Mouse (Mus musculus) ES-E14 (cell line): ENCODE measurements around the gene Atp1a1. TPM values are rescaled to one million over a fixed set of nuclear protein-coding genes. Genes with fewer than 3 reads are reported as not detected.

Experiments
- DNase-seq: peaks from one replicate; pipeline ENCODE4 v3.0.0-alpha.2; 2013; ENCODE audit warnings: low read depth, low spot score
- H3K27ac ChIP-seq: 2 replicates; pipeline ENCODE4 v1.5.1; 2012; ENCODE audit warnings: low read depth, mild to moderate bottlenecking, low read length, moderate library complexity, mixed read lengths; ENCODE audit not compliant: poor library complexity, insufficient read depth, severe bottlenecking
- H3K36me3 ChIP-seq: 2 replicates; pipeline ENCODE4 v1.6.1; 2012; ENCODE audit warnings: mild to moderate bottlenecking, low read length, moderate library complexity, mixed read lengths; ENCODE audit not compliant: control insufficient read depth, poor library complexity, insufficient read depth, severe bottlenecking
- H3K4me1 ChIP-seq, 2 experiments: fragments of 150-350 bp in 1 of 2; sonication (generic) in 1 of 2; 2 replicates each; pipeline ENCODE4 v1.6.1; 2012; ENCODE audit warnings: low read length in 2 of 2, mild to moderate bottlenecking in 1 of 2, mixed read lengths in 1 of 2; ENCODE audit not compliant: control insufficient read depth in 2 of 2, insufficient read depth in 2 of 2, poor library complexity in 1 of 2
- H3K4me3 ChIP-seq, 2 experiments: fragments of 150-350 bp in 1 of 2; sonication (generic) in 1 of 2; 2 replicates each; pipeline ENCODE4 v1.5.1; 2012; ENCODE audit warnings: low read length in 2 of 2, low read depth in 1 of 2, mild to moderate bottlenecking in 1 of 2, mixed read lengths in 1 of 2; ENCODE audit not compliant: insufficient read depth in 1 of 2, poor library complexity in 1 of 2, severe bottlenecking in 1 of 2
- H3K9ac ChIP-seq: 2 replicates; pipeline ENCODE4 v1.6.1; 2012; ENCODE audit warnings: low read depth, mild to moderate bottlenecking, low read length, mixed read lengths; ENCODE audit not compliant: poor library complexity, insufficient read depth, severe bottlenecking
- H3K9me3 ChIP-seq: fragments of 150-350 bp; sonication (generic); 2 replicates; pipeline ENCODE4 v1.6.1; 2012; ENCODE audit warnings: low read depth, mild to moderate bottlenecking, low read length; ENCODE audit not compliant: control insufficient read depth, insufficient read depth
- CHD2 ChIP-seq: IDR thresholded peaks from 2 replicates; pipeline ENCODE4 v1.6.1; 2014; ENCODE audit warnings: mild to moderate bottlenecking, low read depth, low read length, inconsistent platforms
- HCFC1 ChIP-seq: IDR thresholded peaks from 2 replicates; pipeline ENCODE4 v1.6.1; 2012; ENCODE audit warnings: low read length, inconsistent platforms, borderline replicate concordance; ENCODE audit not compliant: insufficient read depth
- MAFK ChIP-seq: IDR thresholded peaks from 2 replicates; pipeline ENCODE4 v1.6.1; 2014; ENCODE audit warnings: mild to moderate bottlenecking, low read depth, low read length, inconsistent platforms; ENCODE audit not compliant: insufficient read depth
- ZC3H11A ChIP-seq: IDR thresholded peaks from 2 replicates; pipeline ENCODE4 v1.6.1; 2012; ENCODE audit warnings: low read depth, mild to moderate bottlenecking, inconsistent platforms, low read length, borderline replicate concordance
- ZNF384 ChIP-seq: IDR thresholded peaks from 2 replicates; pipeline ENCODE4 v1.6.1; 2012; ENCODE audit warnings: low read depth, low read length, inconsistent platforms
- in situ Hi-C, 2 experiments: fragments of 600-800 bp; cut with MboI; formaldehyde crosslinking; loops; one replicate each; pipeline ENCODE4 v1.15.1; 2025; ENCODE audit warnings: low sequenced_read_pairs in 2 of 2, inconsistent platforms in 1 of 2; ENCODE audit not compliant: unreplicated experiment in 2 of 2
- total RNA-seq: library from RNA; depleted of rRNA; stranded (reverse); fragments of 300-350 nt; gene quantifications from 2 replicates; pipeline ENCODE4 v1.2.3, GENCODE M21; 2012

Atp1a1 gene
- total RNA-seq, 1 experiment, result 485 TPM

DNA sequence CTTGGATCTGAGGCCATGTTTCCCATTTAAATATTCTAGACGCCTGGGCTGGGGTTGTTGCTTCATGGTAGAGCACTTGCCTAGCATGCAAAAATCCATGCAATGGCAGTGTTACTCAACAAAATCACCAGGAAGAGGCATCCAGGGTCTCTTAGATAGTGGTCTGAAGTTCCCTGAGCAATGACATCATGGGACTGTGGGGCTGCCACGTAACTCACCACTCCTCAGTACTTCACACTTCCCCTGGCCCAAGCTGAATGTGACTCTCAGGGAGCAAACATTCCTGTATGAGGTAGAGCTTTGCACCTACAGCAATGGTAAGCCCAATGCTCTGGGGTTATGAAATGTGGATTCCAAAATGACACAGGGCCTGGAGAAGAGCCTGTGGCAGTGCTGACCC lies 38.8 kb upstream of the Atp1a1 start:
- no peak overlapping the region for H3K9ac ChIP-seq
- in situ Hi-C loops, result no loop called here

DNA sequence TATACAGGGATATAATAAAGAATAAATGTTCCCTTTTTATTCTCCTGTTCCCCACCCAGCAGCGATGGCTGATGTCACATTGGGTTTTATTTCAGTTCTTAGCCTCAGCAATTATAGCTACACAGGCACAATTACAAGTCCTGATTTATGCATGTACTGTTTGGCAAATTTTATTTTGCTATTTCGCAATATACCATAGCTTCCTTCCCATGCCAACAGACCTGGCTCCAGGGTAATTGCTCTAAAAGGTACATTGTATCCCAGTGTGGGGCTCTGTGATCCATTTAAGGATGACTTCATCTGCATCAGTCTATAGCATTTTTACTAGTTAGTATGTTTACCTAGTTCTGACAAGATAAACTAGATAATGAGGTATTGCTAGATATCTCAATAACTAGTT lies 33.7 kb upstream of the Atp1a1 start:
- H3K4me3 ChIP-seq, result no peak overlapping the region
- peaks cover 0 to 6% of the 10 kb centered on the region in 2 experiments; a peak in 2 of 4 replicates for H3K4me1 ChIP-seq
- no peak for DNase-seq
- no peak overlapping the region for H3K9ac ChIP-seq
- no peak for TF ChIP-seq CHD2
- no peak for TF ChIP-seq HCFC1
- TF ChIP-seq MAFK, result no peak
- no peak for TF ChIP-seq ZC3H11A
- no peak for TF ChIP-seq ZNF384
- H3K36me3 ChIP-seq, result no peaks in the 10 kb centered on the region
- in situ Hi-C loops, result no loop called here
- no peaks in the 10 kb centered on the region for H3K9me3 ChIP-seq
- H3K27ac ChIP-seq, result no peak overlapping the region

More for the DNA sequence above, 38.8 kb upstream of the Atp1a1 start:
- TF ChIP-seq ZC3H11A (no peak), CHD2 (no peak), HCFC1 (no peak), ZNF384 (no peak), MAFK (no peak)
- DNase-seq, result no peak
- Histone ChIP-seq H3K36me3 (no peaks in the 10 kb centered on the region), H3K4me1 (no peaks in the 10 kb centered on the region), H3K27ac (no peak overlapping the region), H3K4me3 (no peak overlapping the region), H3K9me3 (no peaks in the 10 kb centered on the region)

DNA sequence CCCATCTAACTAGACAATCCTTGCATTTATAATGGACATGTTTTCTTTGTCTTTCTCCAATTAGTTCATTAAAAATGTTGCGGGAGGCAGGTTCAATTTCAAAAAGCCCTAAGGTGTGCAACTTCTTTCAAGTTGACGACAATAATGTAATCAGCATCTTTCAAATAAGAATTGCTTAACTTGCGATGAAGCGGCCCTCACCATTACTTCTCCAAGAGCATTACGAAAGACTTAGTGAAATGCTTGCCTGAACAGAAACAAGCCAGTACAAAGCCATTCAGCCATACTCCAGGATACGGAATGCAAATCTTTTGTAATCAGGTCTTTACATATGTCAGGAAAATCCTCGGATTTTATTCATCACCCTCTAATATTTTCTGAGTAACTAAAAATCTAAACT lies 32.0 kb upstream of the Atp1a1 start:
- Histone ChIP-seq H3K4me3 (no peak overlapping the region), H3K27ac (no peak overlapping the region), H3K36me3 (no peaks in the 10 kb centered on the region), H3K9me3 (no peaks in the 10 kb centered on the region), H3K4me1 (peaks cover 0 to 17% of the 10 kb centered on the region in 2 experiments; a peak in 2 of 4 replicates), H3K9ac (no peak overlapping the region)
- in situ Hi-C loops, result no loop called here
- DNase-seq, result no peak
- TF ChIP-seq MAFK, result no peak
- TF ChIP-seq ZC3H11A, result no peak
- TF ChIP-seq ZNF384, result no peak
- no peak for TF ChIP-seq CHD2
- TF ChIP-seq HCFC1, result no peak

DNA sequence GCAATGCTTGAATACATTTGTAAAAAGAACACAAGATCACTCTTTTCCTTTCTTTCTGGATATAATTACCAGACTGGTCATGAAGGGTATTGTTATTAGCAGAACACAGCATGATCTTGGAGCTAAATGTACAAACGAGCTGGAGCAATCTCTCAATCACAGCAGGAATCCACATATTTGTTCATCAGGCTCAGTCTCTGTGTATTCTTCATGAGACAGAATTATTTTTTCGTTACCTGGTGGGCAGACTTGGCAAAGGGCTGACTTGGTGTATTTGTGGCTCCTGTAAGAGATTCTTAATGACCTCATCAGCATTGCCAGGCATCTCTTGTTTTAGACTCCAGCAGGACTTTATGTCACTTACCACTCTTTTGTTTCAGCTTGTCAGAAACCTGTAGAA lies 31.6 kb upstream of the Atp1a1 start:
- Histone ChIP-seq H3K36me3 (no peaks in the 10 kb centered on the region), H3K9ac (no peak overlapping the region), H3K4me1 (peaks cover 0 to 18% of the 10 kb centered on the region in 2 experiments; a peak in 2 of 4 replicates), H3K4me3 (no peak overlapping the region), H3K27ac (no peak overlapping the region), H3K9me3 (no peaks in the 10 kb centered on the region)
- in situ Hi-C loops, result no loop called here
- DNase-seq, result no peak
- TF ChIP-seq ZC3H11A (no peak), MAFK (no peak), ZNF384 (no peak), CHD2 (no peak), HCFC1 (no peak)

DNA sequence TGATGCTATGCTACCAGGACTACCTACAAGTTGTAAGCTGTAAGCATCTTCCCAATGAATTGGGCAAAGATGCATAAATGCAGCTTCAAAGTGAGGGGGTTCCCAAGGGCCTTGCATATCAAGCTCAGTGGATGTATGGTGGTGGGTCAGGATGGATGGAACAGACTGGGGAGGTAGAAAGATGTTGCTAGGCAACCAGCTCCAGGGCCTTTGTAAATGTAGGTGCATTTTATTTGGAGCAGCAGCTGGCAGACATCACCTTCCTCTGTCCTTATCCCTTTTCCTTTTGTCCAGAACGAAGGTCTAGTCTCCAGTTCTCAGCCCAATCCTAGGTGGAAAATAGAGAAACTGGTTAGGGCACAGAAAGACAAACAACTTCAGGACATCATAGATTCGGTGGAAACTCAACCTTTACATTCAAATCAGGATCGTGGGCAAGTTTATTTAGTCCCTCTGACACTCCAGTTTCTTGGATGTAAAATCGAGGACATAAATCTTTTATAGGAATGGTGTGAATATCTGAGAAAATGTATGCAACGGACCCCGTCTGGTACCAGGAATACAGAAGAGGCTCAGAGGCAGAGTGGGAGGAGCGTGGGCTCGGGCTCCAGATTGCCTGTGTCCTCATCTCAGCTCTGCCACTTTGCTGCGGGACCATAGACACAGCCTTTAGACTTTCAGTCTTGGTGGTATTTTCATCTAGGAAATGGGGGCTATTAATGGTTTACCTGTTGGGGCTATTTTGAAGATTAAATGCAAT lies 29.8 kb upstream of the Atp1a1 start:
- Histone ChIP-seq H3K9me3 (no peaks in the 10 kb centered on the region), H3K27ac (no peak overlapping the region), H3K4me1 (peaks cover 0 to 18% of the 10 kb centered on the region in 2 experiments; a peak in 2 of 4 replicates), H3K9ac (no peak overlapping the region), H3K4me3 (no peak overlapping the region), H3K36me3 (no peaks in the 10 kb centered on the region)
- TF ChIP-seq HCFC1, result no peak
- no peak for TF ChIP-seq ZC3H11A
- TF ChIP-seq ZNF384, result no peak
- TF ChIP-seq CHD2, result no peak
- no peak for TF ChIP-seq MAFK
- no peak for DNase-seq
- in situ Hi-C loops, result no loop called here
